Mouse (Mus musculus): ENCODE measurements around the gene Ppm1h. TPM values are rescaled to one million over a fixed set of nuclear protein-coding genes. Genes with fewer than 3 reads are reported as not detected.

The Ppm1h gene
- total and polyA plus RNA-seq, 2 experiments from 2014 or later = 4.9 to 6.1 TPM

DNA sequence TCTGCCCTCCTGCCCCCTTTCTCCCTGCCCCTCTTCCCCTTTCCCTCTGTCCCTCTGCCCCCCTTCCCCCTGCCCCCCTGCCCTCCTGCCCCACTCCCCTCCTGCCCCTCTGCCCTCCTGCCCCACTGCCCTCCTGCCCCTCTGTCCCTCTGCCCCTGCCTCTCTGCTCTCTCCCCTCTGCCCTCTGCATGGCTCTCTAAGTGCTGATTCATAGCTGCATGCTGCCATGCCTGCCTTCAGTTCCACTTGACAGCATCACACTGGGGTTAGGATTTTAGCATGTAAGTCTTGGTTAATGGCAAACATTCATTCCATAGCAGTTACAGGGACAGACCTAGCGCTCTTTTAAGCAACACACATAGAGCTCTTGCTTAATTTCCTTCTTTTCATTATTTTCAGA lies 85.0 kb downstream of the Ppm1h start:
- 83% methylated on average over 1 of the region's 1 CpGs for WGBS

DNA sequence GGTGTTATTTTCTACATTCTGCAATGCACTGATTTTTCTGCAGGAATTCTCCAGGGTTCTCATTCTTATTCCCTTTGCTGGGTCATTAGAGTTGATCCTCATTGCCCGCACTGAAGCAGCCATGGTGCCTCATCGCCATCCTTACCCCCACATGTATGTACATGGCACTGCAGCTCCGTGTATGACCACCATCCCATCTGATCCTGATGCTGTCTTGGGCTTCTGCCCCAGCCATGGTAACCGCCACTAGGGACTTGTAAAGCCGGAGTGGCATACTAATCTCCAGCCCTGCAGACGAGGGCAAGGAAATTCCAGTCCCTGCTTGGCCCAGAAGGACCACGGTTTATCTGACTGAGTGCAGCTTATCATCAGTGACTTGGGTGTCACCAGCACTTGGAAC lies 86.1 kb downstream of the Ppm1h start:
- WGBS = 45% methylated on average over 7 of the region's 7 CpGs
- H3K9me3 ChIP-seq (replicated peaks; ENCODE audit: control insufficient read depth, low read length) = no peaks in the 10 kb centered on the region
- DNase-seq (ENCODE audit: low spot score) = no peak
- no peak overlapping the region for H3K4me2 ChIP-seq (ENCODE audit: low read depth, low read length)
- no peak overlapping the region for H3K4me3 ChIP-seq (ENCODE audit: low read depth, low read length)
- no peak for ATAC-seq (ENCODE audit: insufficient read depth, low read depth)
- TF ChIP-seq EP300 (IDR thresholded peaks at IDR 0.05; ENCODE audit: low read depth) (no peak), CTCF (IDR thresholded peaks at IDR 0.05; ENCODE audit: low read depth) (no peak)
- H3K9ac ChIP-seq (replicated peaks; ENCODE audit: low read depth, low read length) = no peak overlapping the region
- no peaks in the 10 kb centered on the region for H3K27me3 ChIP-seq (ENCODE audit: control insufficient read depth, insufficient read depth, low read length)
- peaks cover 16% of the 10 kb centered on the region for H3K4me1 ChIP-seq (ENCODE audit: control insufficient read depth, insufficient read depth)
- no peak overlapping the region; the same call in 1 of the 2 replicates for H3K27ac ChIP-seq (ENCODE audit: low read depth)
- no peaks in the 10 kb centered on the region for H3K36me3 ChIP-seq (replicated peaks; ENCODE audit: control insufficient read depth, insufficient read depth, low read length)

More for the DNA sequence above, 85.0 kb downstream of the Ppm1h start:
- Histone ChIP-seq H3K4me2 (ENCODE audit: low read depth, low read length) (no peak overlapping the region), H3K27ac (ENCODE audit: low read depth) (no peak overlapping the region), H3K27me3 (ENCODE audit: control insufficient read depth, insufficient read depth, low read length) (no peaks in the 10 kb centered on the region), H3K9ac (replicated peaks; ENCODE audit: low read depth, low read length) (no peak overlapping the region), H3K9me3 (replicated peaks; ENCODE audit: control insufficient read depth, low read length) (no peaks in the 10 kb centered on the region), H3K36me3 (replicated peaks; ENCODE audit: control insufficient read depth, insufficient read depth, low read length) (no peaks in the 10 kb centered on the region), H3K4me1 (ENCODE audit: control insufficient read depth, insufficient read depth) (peaks cover 16% of the 10 kb centered on the region), H3K4me3 (ENCODE audit: low read depth, low read length) (no peak overlapping the region)
- no peak for DNase-seq (ENCODE audit: low spot score)
- TF ChIP-seq EP300 (IDR thresholded peaks at IDR 0.05; ENCODE audit: low read depth) = no peak
- no peak for TF ChIP-seq CTCF (IDR thresholded peaks at IDR 0.05; ENCODE audit: low read depth)
- ATAC-seq (ENCODE audit: insufficient read depth, low read depth) = no peak

DNA sequence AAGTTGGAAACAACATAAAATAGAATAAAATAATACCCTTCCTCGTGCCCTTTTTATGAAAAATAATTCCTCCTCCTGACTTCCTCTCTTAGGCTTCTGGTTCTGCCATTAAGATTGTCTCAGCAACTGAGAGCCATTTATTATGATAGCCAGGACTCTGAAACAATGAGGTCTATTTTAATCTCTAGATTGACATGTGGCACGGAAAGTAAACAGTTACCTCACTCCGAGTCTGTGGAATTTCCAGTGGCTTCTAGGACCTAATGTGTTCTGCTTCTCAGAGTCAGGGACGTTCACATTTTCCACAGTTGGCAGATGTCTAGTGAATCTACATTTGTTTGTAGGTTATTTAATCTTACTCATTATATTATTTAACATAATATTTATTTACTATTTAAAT lies 87.0 kb downstream of the Ppm1h start:
- H3K4me3 ChIP-seq (ENCODE audit: low read depth, low read length) = no peak overlapping the region
- WGBS = 5% methylated on average over 4 of the region's 4 CpGs
- DNase-seq (ENCODE audit: low spot score) (peak; percentile 51), ATAC-seq (ENCODE audit: insufficient read depth, low read depth) (peak; percentile 63; the same call in 1 of the 2 replicates)
- peaks cover 16% of the 10 kb centered on the region for H3K4me1 ChIP-seq (ENCODE audit: control insufficient read depth, insufficient read depth)
- no peak overlapping the region for H3K9ac ChIP-seq (replicated peaks; ENCODE audit: low read depth, low read length)
- H3K36me3 ChIP-seq (replicated peaks; ENCODE audit: control insufficient read depth, insufficient read depth, low read length) = no peaks in the 10 kb centered on the region
- TF ChIP-seq EP300 (IDR thresholded peaks at IDR 0.05; ENCODE audit: low read depth) (no peak), CTCF (IDR thresholded peaks at IDR 0.05; ENCODE audit: low read depth) (no peak)
- H3K27me3 ChIP-seq (ENCODE audit: control insufficient read depth, insufficient read depth, low read length) = no peaks in the 10 kb centered on the region
- no peak overlapping the region for H3K27ac ChIP-seq (ENCODE audit: low read depth)
- no peaks in the 10 kb centered on the region for H3K9me3 ChIP-seq (replicated peaks; ENCODE audit: control insufficient read depth, low read length)
- H3K4me2 ChIP-seq (ENCODE audit: low read depth, low read length) = no peak overlapping the region; the same call in 1 of the 2 replicates

GRCm38 (mm10) chr10:122765992-122766391 lies 87.4 kb downstream of the Ppm1h start:
- Histone ChIP-seq H3K27me3 (ENCODE audit: control insufficient read depth, insufficient read depth, low read length) (no peaks in the 10 kb centered on the region), H3K36me3 (replicated peaks; ENCODE audit: control insufficient read depth, insufficient read depth, low read length) (no peaks in the 10 kb centered on the region), H3K9me3 (replicated peaks; ENCODE audit: control insufficient read depth, low read length) (no peaks in the 10 kb centered on the region), H3K9ac (replicated peaks; ENCODE audit: low read depth, low read length) (no peak overlapping the region), H3K4me3 (ENCODE audit: low read depth, low read length) (no peak overlapping the region), H3K4me2 (ENCODE audit: low read depth, low read length) (0 out of 2 replicates have a peak overlapping the region, but pooled peaks have one; percentile 21), H3K27ac (ENCODE audit: low read depth) (peak overlapping the region; percentile 9; the same call in 1 of the 2 replicates), H3K4me1 (ENCODE audit: control insufficient read depth, insufficient read depth) (peaks cover 16% of the 10 kb centered on the region)
- ATAC-seq (ENCODE audit: insufficient read depth, low read depth) (peak; percentile 54), DNase-seq (ENCODE audit: low spot score) (no peak)
- WGBS = 21% methylated on average over 8 of the region's 8 CpGs
- no peak for TF ChIP-seq EP300 (IDR thresholded peaks at IDR 0.05; ENCODE audit: low read depth)
- TF ChIP-seq CTCF (IDR thresholded peaks at IDR 0.05; ENCODE audit: low read depth) = no peak

DNA sequence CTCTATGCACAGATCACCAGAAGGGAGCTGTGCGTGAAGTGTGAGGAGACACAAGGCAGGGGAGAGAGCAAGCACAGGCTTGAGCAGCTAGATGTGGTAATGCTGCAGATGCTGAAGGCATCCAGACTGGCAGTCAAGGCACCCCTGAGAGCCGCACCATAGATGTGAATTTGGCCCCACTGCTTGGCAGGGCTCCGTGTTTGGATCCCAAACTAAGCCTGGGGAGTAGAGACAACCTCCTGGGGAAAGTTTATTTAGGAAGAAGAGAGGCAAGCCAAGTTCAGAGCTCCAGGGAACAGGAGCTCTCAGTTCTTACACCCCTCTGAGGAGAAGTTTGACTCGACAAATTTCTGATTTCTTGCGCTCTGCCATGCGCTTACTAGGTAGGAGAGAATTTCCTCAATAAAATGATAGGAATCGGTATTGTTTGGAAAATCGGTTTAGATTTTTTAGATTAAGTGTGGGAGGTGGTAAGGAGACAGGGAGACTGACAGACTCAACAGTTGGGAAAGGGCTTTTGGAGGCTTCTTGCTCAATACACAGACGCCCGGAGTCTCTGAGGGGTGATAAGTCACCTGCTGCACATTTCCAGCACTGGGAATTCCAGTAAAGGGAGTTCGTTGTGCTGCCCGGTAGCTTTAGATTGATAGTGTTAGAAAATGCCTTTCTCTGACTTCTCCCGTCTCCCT lies 89.8 kb downstream of the Ppm1h start:
- 58% methylated on average over 13 of the region's 13 CpGs for WGBS
- TF ChIP-seq CTCF (IDR thresholded peaks at IDR 0.05; ENCODE audit: low read depth) (no peak), EP300 (IDR thresholded peaks at IDR 0.05; ENCODE audit: low read depth) (no peak)
- Histone ChIP-seq H3K4me3 (ENCODE audit: low read depth, low read length) (no peak overlapping the region), H3K27ac (ENCODE audit: low read depth) (no peak overlapping the region), H3K9me3 (replicated peaks; ENCODE audit: control insufficient read depth, low read length) (no peaks in the 10 kb centered on the region), H3K27me3 (ENCODE audit: control insufficient read depth, insufficient read depth, low read length) (no peaks in the 10 kb centered on the region), H3K4me1 (ENCODE audit: control insufficient read depth, insufficient read depth) (peaks cover 16% of the 10 kb centered on the region), H3K36me3 (replicated peaks; ENCODE audit: control insufficient read depth, insufficient read depth, low read length) (no peaks in the 10 kb centered on the region), H3K4me2 (ENCODE audit: low read depth, low read length) (no peak overlapping the region), H3K9ac (replicated peaks; ENCODE audit: low read depth, low read length) (no peak overlapping the region)
- DNase-seq (ENCODE audit: low spot score) (no peak), ATAC-seq (ENCODE audit: insufficient read depth, low read depth) (no peak)
